Mouse (Mus musculus): ENCODE results near the gene Hyal3. TPM values are rescaled to one million over a fixed set of nuclear protein-coding genes. Genes with fewer than 3 reads are reported as not detected.
"Not testable (repeated sequence)": the region's sequence is repeated elsewhere in the genome, so short reads cannot be mapped to it uniquely, and the experiment has no call there.

Gene Hyal3
- total RNA-seq, 2 experiments from 2014 or later: 0.19 to 0.23 TPM

GRCm38 (mm10) chr9:107571534-107572326 is 8.9 kb upstream of the Hyal3 start:
- no peak for DNase-seq (ENCODE audit: low spot score)

- DNase-seq (ENCODE audit: low spot score): no peak
Observed at GRCm38 (mm10) chr9:107572327-107572662, 8.3 kb upstream of the Hyal3 start.

GRCm38 (mm10) chr9:107573774-107574173 is 6.8 kb upstream of the Hyal3 start:
- DNase-seq (ENCODE audit: low spot score): not testable (repeated sequence)

GRCm38 (mm10) chr9:107575579-107576356 is 4.8 kb upstream of the Hyal3 start:
- no peak for DNase-seq (ENCODE audit: low spot score)

- DNase-seq (ENCODE audit: low spot score): peak; percentile 81
Observed at GRCm38 (mm10) chr9:107576357-107577107, 4.1 kb upstream of the Hyal3 start, which contains the start of gene Hyal1. TSS of gene Hyal1 (plus strand) at chr9:107576927.

- no peak for DNase-seq (ENCODE audit: low spot score)
Observed at GRCm38 (mm10) chr9:107577871-107578270, 2.7 kb upstream of the Hyal3 start.

- DNase-seq (ENCODE audit: low spot score): no peak
Observed at GRCm38 (mm10) chr9:107578587-107578986, 2.0 kb upstream of the Hyal3 start, which contains the start of gene Naa80. TSS of gene Naa80 (plus strand) at chr9:107578887.

GRCm38 (mm10) chr9:107579023-107579900 is 1.4 kb upstream of the Hyal3 start:
- no peak for DNase-seq (ENCODE audit: low spot score)

GRCm38 (mm10) chr9:107581584-107581983 is 966 bp downstream of the Hyal3 start:
- DNase-seq (ENCODE audit: low spot score): no peak

- DNase-seq (ENCODE audit: low spot score): no peak
Observed at GRCm38 (mm10) chr9:107582509-107583062, 2.0 kb downstream of the Hyal3 start.

- DNase-seq (ENCODE audit: low spot score): no peak
Observed at GRCm38 (mm10) chr9:107583174-107583573, 2.6 kb downstream of the Hyal3 start.

- no peak for DNase-seq (ENCODE audit: low spot score)
Observed at GRCm38 (mm10) chr9:107586504-107586903, 5.9 kb downstream of the Hyal3 start.

- DNase-seq (ENCODE audit: low spot score): peak; percentile 98
Observed at GRCm38 (mm10) chr9:107586974-107587832, 6.6 kb downstream of the Hyal3 start, which contains the start of gene Ifrd2. TSS of gene Ifrd2 (plus strand) at chr9:107587642.

- no peak for DNase-seq (ENCODE audit: low spot score)
Observed at GRCm38 (mm10) chr9:107587833-107588639, 7.4 kb downstream of the Hyal3 start.

GRCm38 (mm10) chr9:107590058-107590772 is 9.6 kb downstream of the Hyal3 start:
- peak; percentile 83 for DNase-seq (ENCODE audit: low spot score)

GRCm38 (mm10) chr9:107590773-107591060 is 10.1 kb downstream of the Hyal3 start:
- DNase-seq (ENCODE audit: low spot score): no peak

GRCm38 (mm10) chr9:107593101-107593976 is 12.7 kb downstream of the Hyal3 start:
- DNase-seq (ENCODE audit: low spot score): peak; percentile 83
